ENCODE assay signal across 9 mouse cellular contexts in the genomic region with DNA sequence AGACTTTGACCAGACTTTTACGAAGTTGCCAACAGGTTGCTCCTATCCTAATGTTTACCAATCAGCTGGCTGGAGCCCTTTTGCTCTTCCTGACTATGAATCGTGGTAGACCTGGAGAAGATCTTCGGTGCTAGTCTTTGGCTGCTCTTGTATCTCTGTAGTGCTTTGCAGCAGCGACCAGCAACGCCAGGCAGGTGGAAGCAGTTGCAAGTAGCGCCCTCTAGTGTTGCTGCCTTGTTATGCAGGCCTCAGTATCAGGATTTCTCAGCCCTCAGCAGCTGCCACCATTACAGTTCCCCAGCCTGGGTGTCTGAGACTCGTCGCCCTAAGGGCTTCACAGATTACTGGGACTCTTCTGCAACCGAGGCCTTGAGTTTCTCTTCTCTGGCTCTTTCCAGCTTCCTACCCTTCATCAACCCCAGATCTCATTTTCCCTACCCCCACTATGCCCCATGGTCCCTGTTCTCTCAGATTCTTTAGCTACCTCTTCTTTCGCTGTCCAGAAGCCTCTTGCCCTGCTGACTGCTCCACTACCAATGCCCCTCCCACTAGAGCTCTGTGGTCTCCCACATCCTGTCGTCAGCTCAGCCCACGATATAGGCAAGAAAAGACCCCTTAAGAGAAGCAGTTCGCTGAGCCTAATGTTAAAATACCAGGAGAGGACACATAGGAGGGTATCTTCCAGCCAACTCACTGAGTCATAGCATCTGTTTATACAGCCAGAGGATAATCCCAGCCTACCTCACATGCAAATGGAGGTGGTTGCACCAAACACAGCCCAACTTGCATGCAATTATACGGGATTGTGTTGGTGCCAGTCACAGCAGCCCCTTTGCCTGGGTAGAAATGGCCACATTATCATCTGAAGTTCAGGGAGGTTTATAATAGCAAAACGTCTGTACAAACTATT.
DNase-seq lines count a peak whose midpoint lies in the region; ATAC-seq and TF ChIP-seq lines count a peak whose summit lies in the region.
"Had no signal": no experiment of that assay in that cellular context is flagged by ENCODE, and none has a peak within 500 bp of the region (broad histone marks: within the 10 kb centered on the region; RNA-seq: fewer than 3 reads in every experiment).

No protein-coding gene starts in this region.

- no peak overlapping the region for H3K4me2 ChIP-seq in midbrain, embryonic 16.5 days (ENCODE audit: low read length)
- no peak overlapping the region for H3K4me2 ChIP-seq in limb, embryonic 11.5 days (ENCODE audit: low read depth, severe bottlenecking)
- H3K4me2 ChIP-seq: neural tube, embryonic 12.5 days had no signal

- ATAC-seq in midbrain, embryonic 16.5 days, result no peak
- peak; percentile 74 for ATAC-seq in granulocyte monocyte progenitor cell, adult 5-6 weeks (replicated peaks; ENCODE audit: poor library complexity, severe bottlenecking)
- no peak for ATAC-seq in limb, embryonic 11.5 days (ENCODE audit: insufficient number of reproducible peaks, low FRiP score, low TSS enrichment, low read depth)

- H3K27ac ChIP-seq in midbrain, embryonic 10.5 days (replicated peaks), result no peak overlapping the region; the same call in 1 of the 2 replicates
- H3K27ac ChIP-seq in midbrain, embryonic 16.5 days (ENCODE audit: low read length), result no peak overlapping the region
- no peak overlapping the region for H3K27ac ChIP-seq in limb, embryonic 11.5 days (replicated peaks; ENCODE audit: low read depth, low read length)
- H3K27ac ChIP-seq in olfactory bulb, adult 2 months (ENCODE audit: insufficient read depth, low read depth, low read length), result no peak overlapping the region
- H3K27ac ChIP-seq: neural tube, embryonic 12.5 days had no signal

- no peaks in the 10 kb centered on the region for H3K9me3 ChIP-seq in midbrain, embryonic 10.5 days (replicated peaks)
- H3K9me3 ChIP-seq in midbrain, embryonic 16.5 days (replicated peaks; ENCODE audit: control insufficient read depth, low read length, poor library complexity, severe bottlenecking), result no peaks in the 10 kb centered on the region
- H3K9me3 ChIP-seq in limb, embryonic 11.5 days (ENCODE audit: control insufficient read depth, low read length), result no peaks in the 10 kb centered on the region
- H3K9me3 ChIP-seq: neural tube, embryonic 12.5 days had no signal

- WGBS in midbrain, embryonic 10.5 days, result 44% methylated on average over 15 of the region's 15 CpGs
- WGBS in midbrain, embryonic 16.5 days, result 46% methylated on average over 15 of the region's 15 CpGs
- 42% methylated on average over 15 of the region's 15 CpGs for WGBS in limb, embryonic 11.5 days
- WGBS in olfactory bulb, adult 2 months, result 48% methylated on average over 15 of the region's 15 CpGs

- TF ChIP-seq POLR2A in olfactory bulb, adult 2 months (IDR thresholded peaks at IDR 0.05; ENCODE audit: insufficient read depth, low read depth, low read length), result no peak

- H3K4me3 ChIP-seq in midbrain, embryonic 10.5 days, result no peak overlapping the region
- H3K4me3 ChIP-seq in midbrain, embryonic 16.5 days (ENCODE audit: low read depth, low read length), result no peak overlapping the region
- H3K4me3 ChIP-seq in limb, embryonic 11.5 days (ENCODE audit: low read depth, low read length), result no peak overlapping the region
- H3K4me3 ChIP-seq in olfactory bulb, adult 2 months (ENCODE audit: insufficient read depth, low read depth, low read length), result no peak overlapping the region
- H3K4me3 ChIP-seq: neural tube, embryonic 12.5 days had no signal

- H3K9ac ChIP-seq in midbrain, embryonic 16.5 days (ENCODE audit: low read depth, low read length), result no peak overlapping the region
- H3K9ac ChIP-seq in limb, embryonic 11.5 days (ENCODE audit: low read length), result no peak overlapping the region
- H3K9ac ChIP-seq: neural tube, embryonic 12.5 days had no signal

- no peaks in the 10 kb centered on the region for H3K27me3 ChIP-seq in midbrain, embryonic 10.5 days (ENCODE audit: low read depth, poor library complexity, severe bottlenecking)
- no peaks in the 10 kb centered on the region for H3K27me3 ChIP-seq in midbrain, embryonic 16.5 days (ENCODE audit: control insufficient read depth, insufficient read depth, low read depth, low read length)
- H3K27me3 ChIP-seq in limb, embryonic 11.5 days (ENCODE audit: control insufficient read depth, insufficient read depth, low read length), result no peaks in the 10 kb centered on the region
- H3K27me3 ChIP-seq: neural tube, embryonic 12.5 days had no signal

- peak; percentile 33; the same call in 1 of the 2 replicates for TF ChIP-seq CTCF in olfactory bulb, adult 2 months (IDR thresholded peaks at IDR 0.05; ENCODE audit: insufficient read depth, low read depth, low read length)

- H3K36me3 ChIP-seq in midbrain, embryonic 10.5 days, result no peaks in the 10 kb centered on the region
- no peaks in the 10 kb centered on the region for H3K36me3 ChIP-seq in midbrain, embryonic 16.5 days (ENCODE audit: control insufficient read depth, insufficient read depth, low read length)
- H3K36me3 ChIP-seq in limb, embryonic 11.5 days (ENCODE audit: control insufficient read depth, insufficient read depth, low read length), result no peaks in the 10 kb centered on the region
- H3K36me3 ChIP-seq: neural tube, embryonic 12.5 days had no signal

- H3K4me1 ChIP-seq in midbrain, embryonic 10.5 days, result peaks cover 5% of the 10 kb centered on the region; the same call in 1 of the 2 replicates
- no peaks in the 10 kb centered on the region for H3K4me1 ChIP-seq in midbrain, embryonic 16.5 days (ENCODE audit: control insufficient read depth, insufficient read depth, low read length)
- H3K4me1 ChIP-seq in limb, embryonic 11.5 days (ENCODE audit: control insufficient read depth, insufficient read depth, low read length), result no peaks in the 10 kb centered on the region
- no peaks in the 10 kb centered on the region; the same call in 1 of the 2 replicates for H3K4me1 ChIP-seq in olfactory bulb, adult 2 months (ENCODE audit: control insufficient read depth, insufficient read depth, low read length)
- H3K4me1 ChIP-seq: neural tube, embryonic 12.5 days had no signal

- DNase-seq in midbrain, embryonic 10.5 days (ENCODE audit: low spot score), result peak; percentile 69
- peak; percentile 48 for DNase-seq in WW6 (ENCODE audit: low read depth, low spot score)
- peak; percentile 66 to 68 for DNase-seq in cerebellum, postnatal 10 days
- peak; percentile 76 for DNase-seq in limb, embryonic 11.5 days (ENCODE audit: low spot score)
- DNase-seq in T-cell, adult 2 months (ENCODE audit: low spot score), result no peak
